Mouse (Mus musculus) lung, postnatal 0 days (tissue): ENCODE measurements at regions not wholly inside any gene's neighbourhood (a gene's known extent, or its start where the extent isn't known, plus 50 kb on each side); places are given as distances from the start of the nearest gene placed in this dataset.

Experiments used
- CTCF ChIP-seq: IDR thresholded peaks from 2 replicates; pipeline ENCODE4 v1.5.1; 2016; ENCODE audit warnings: antibody characterized with exemption, mild to moderate bottlenecking
- EP300 ChIP-seq: IDR thresholded peaks from 2 replicates; pipeline ENCODE4 v1.6.1; 2016; ENCODE audit warnings: antibody characterized with exemption, mild to moderate bottlenecking, control low read depth

DNA sequence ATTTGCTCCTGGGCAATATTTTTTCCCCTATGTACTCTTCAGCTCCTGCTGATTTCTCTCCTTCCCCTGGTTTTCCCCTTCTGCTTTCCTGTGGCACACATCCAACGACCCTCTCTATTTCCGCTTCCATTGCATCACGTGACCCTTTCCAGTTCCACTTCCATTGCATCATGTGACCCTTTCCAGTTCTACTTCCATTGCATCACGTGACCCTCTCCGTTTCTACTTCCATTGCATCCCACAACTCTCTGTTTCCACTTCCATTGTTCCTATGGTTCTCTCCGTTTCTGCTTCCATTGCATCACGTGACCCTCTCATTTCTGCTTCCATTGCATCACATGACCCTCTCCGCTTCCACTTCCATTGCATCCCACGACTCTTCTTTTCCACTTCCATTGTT, 199.5 kb upstream of the Wdfy3 start:
- TF ChIP-seq CTCF (no peak), EP300 (no peak)
